Mouse (Mus musculus) olfactory bulb, adult 2 months (tissue): Measurements from ENCODE around the gene Fam163a.

ENCODE experiments used
- CTCF ChIP-seq: fragments of 200-500 bp; IDR thresholded peaks from 2 replicates; pipeline ENCODE4 v1.5.1; 2012; ENCODE audit warnings: low read depth, mild to moderate bottlenecking, low read length, moderate library complexity; ENCODE audit not compliant: insufficient read depth
- POLR2A ChIP-seq: fragments of 200-500 bp; IDR thresholded peaks from 2 replicates; pipeline ENCODE4 v1.6.1; 2012; ENCODE audit warnings: mild to moderate bottlenecking, low read depth, low read length, moderate library complexity; ENCODE audit not compliant: insufficient read depth

DNA sequence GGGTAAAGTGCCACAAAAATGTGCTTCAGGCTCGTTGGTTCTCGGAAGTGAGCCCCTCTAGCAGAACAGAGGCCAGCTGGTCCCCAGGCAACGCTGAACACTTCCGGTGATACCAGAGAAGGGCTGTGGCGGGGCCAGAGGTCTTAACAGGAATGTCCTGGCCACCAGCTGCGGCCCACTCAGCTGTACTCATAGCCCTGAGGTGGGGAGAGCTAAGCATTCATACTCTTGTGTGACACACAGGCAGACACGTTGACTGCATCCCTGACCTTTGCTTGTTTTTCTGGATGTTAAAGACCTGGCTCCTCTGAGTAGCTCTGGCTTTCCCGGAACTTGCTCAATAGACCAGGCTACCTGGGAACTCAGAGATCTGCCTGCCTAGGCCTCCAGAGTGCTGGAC, 130.3 kb downstream of the Fam163a start:
- no peak for TF ChIP-seq CTCF
- no peak for TF ChIP-seq POLR2A
